Mouse (Mus musculus): ENCODE results near the gene Epn2. TPM values are rescaled to one million over a fixed set of nuclear protein-coding genes. Genes with fewer than 3 reads are reported as not detected.

Gene Epn2
- total and polyA plus RNA-seq, 3 experiments: 20.4 to 24.9 (median 23.1) TPM

DNA sequence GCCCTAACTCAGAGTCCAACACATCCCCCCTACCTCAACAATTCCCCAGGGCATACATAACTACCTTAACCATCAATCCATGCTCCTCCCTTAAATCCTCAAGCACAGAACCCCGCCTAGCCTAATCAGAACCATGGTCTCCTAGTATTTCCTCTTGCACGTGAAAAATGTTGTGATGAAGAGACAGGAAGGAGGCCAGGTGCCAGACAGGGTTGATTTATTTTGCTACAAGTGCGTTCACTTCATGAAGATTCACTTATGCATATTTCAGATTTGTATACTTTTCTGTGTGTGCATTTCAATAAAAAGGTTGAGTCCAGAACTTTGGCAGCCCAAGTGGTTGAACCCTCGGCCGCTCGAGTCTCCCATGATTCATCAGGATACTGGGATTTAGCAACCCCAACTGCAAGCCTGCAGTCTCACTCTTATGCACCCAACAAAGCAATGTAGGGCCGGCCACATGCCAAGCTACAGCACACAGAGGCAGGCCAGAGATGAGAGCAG, 443 bp upstream of the Epn2 start:
- H3K4me1 ChIP-seq (ENCODE audit: control insufficient read depth, insufficient read depth, low read length): peaks cover 7% of the 10 kb centered on the region
- intact Hi-C loops (cut with DNase I): loop anchor here (1.0 to 5.0 kb wide), 4 partner anchors 39 to 163 kb away; no protein-coding TSS in a partner anchor
- H3K79me2 ChIP-seq (replicated peaks; ENCODE audit: control insufficient read depth, insufficient read depth, low read length): peaks cover 3% of the 10 kb centered on the region
- peak overlapping the region; percentile 98 for H3K27ac ChIP-seq
- H3K9ac ChIP-seq (ENCODE audit: low read depth, low read length): no peak overlapping the region
- peak overlapping the region; percentile 96 for H3K4me3 ChIP-seq
- WGBS: 72% methylated on average over 7 of the region's 7 CpGs
- no peaks in the 10 kb centered on the region for H3K27me3 ChIP-seq (ENCODE audit: control insufficient read depth, insufficient read depth, low read length)
- peaks cover 14% of the 10 kb centered on the region for H3K36me3 ChIP-seq (ENCODE audit: control insufficient read depth, insufficient read depth, low read length)
- no peak for TF ChIP-seq CTCF (IDR thresholded peaks at IDR 0.05)
- no peak for TF ChIP-seq POLR2A (IDR thresholded peaks at IDR 0.05; ENCODE audit: insufficient read depth, low read depth, low read length)
- TF ChIP-seq EP300 (IDR thresholded peaks at IDR 0.05; ENCODE audit: insufficient read depth, low read depth, low read length): no peak
- peak in 1 of 2 experiments; percentile 18 for DNase-seq

DNA sequence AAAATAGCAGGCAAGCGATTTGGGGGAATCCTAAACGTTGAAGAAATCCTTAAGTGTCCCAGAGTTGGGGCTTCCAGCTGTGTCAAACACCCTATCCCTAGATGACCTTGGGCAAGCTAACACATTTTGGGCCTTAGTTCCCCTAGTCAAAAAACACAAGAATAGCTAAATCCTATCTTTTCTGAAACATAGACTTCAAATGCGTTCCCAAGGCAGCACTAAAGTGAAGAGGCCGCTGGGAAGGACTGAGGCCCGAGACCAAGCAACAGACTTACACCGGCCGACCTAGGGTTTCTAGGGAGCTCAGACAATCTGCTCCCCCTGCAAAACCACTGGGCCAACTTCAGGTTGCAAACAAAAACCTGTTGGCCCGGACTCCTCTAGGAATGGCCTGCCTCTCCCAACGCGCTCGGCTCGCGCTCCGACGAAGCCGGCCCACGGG, 925 bp downstream of the Epn2 start:
- Histone ChIP-seq H3K27me3 (ENCODE audit: control insufficient read depth, insufficient read depth, low read length) (no peaks in the 10 kb centered on the region), H3K27ac (peak overlapping the region; percentile 98), H3K4me3 (peak overlapping the region; percentile 96), H3K4me1 (ENCODE audit: control insufficient read depth, insufficient read depth, low read length) (peaks cover 10% of the 10 kb centered on the region), H3K9ac (ENCODE audit: low read depth, low read length) (peak overlapping the region; percentile 92), H3K36me3 (ENCODE audit: control insufficient read depth, insufficient read depth, low read length) (peaks cover 18% of the 10 kb centered on the region), H3K79me2 (replicated peaks; ENCODE audit: control insufficient read depth, insufficient read depth, low read length) (peaks cover 6% of the 10 kb centered on the region)
- intact Hi-C loops (cut with DNase I): loop anchor here (2.0 to 5.0 kb wide), 3 partner anchors 40 to 161 kb away; no protein-coding TSS in a partner anchor
- TF ChIP-seq CTCF (IDR thresholded peaks at IDR 0.05) (no peak), POLR2A (IDR thresholded peaks at IDR 0.05; ENCODE audit: insufficient read depth, low read depth, low read length) (no peak), EP300 (IDR thresholded peaks at IDR 0.05; ENCODE audit: insufficient read depth, low read depth, low read length) (no peak)
- no peak for DNase-seq
- WGBS: 7% methylated on average over 17 of the region's 17 CpGs

DNA sequence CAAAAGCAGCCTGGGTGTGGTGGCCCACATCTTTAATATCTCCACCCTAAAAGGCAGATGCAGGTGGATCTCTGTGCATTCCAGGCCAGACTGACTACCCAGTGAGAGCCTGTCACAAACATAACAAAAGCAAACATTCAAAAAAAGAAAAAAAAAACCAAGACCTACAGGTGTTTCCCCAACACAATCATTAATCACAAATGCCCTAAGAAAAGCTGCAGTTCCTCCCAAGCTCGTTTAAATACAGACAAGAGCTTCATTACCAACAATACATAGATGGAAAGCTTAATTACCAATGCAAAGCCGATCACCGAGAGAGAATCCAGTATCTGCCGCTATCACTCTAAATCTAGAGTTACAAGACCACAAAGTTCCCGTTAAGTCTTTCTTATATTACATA, 1.5 kb downstream of the Epn2 start:
- Histone ChIP-seq H3K36me3 (ENCODE audit: control insufficient read depth, insufficient read depth, low read length) (peaks cover 18% of the 10 kb centered on the region), H3K27me3 (ENCODE audit: control insufficient read depth, insufficient read depth, low read length) (no peaks in the 10 kb centered on the region), H3K27ac (peak overlapping the region; percentile 98), H3K4me3 (peak overlapping the region; percentile 96), H3K79me2 (replicated peaks; ENCODE audit: control insufficient read depth, insufficient read depth, low read length) (peaks cover 8% of the 10 kb centered on the region), H3K4me1 (ENCODE audit: control insufficient read depth, insufficient read depth, low read length) (peaks cover 12% of the 10 kb centered on the region), H3K9ac (ENCODE audit: low read depth, low read length) (peak overlapping the region; percentile 51)
- no peak for TF ChIP-seq EP300 (IDR thresholded peaks at IDR 0.05; ENCODE audit: insufficient read depth, low read depth, low read length)
- no peak for TF ChIP-seq CTCF (IDR thresholded peaks at IDR 0.05)
- TF ChIP-seq POLR2A (IDR thresholded peaks at IDR 0.05; ENCODE audit: insufficient read depth, low read depth, low read length): no peak
- intact Hi-C loops (cut with DNase I): loop anchor here (2.0 to 5.0 kb wide), 3 partner anchors 39 to 161 kb away; no protein-coding TSS in a partner anchor
- 28% methylated on average over 5 of the region's 5 CpGs for WGBS
- no peak for DNase-seq

DNA sequence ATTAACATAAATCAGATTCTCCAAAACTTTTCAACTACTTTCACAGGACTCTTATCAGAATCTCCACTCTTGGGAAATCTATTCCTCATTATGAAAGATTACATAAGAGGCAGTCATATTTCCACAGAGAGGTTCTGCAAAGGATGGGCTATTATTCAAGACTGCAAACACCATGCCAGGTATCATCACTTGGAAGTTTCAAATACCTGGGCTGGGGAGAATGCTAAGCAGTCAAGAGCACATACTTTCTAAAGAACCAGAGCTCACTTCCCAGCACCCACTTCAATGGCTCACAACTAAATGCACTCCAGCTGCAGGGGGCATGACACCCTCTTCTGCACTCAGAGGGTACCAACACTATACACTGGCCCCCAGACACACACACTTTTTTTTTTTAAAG, 2.1 kb downstream of the Epn2 start:
- no peak for DNase-seq
- Histone ChIP-seq H3K4me1 (ENCODE audit: control insufficient read depth, insufficient read depth, low read length) (peaks cover 13% of the 10 kb centered on the region), H3K27me3 (ENCODE audit: control insufficient read depth, insufficient read depth, low read length) (no peaks in the 10 kb centered on the region), H3K36me3 (ENCODE audit: control insufficient read depth, insufficient read depth, low read length) (peaks cover 18% of the 10 kb centered on the region), H3K27ac (peak overlapping the region; percentile 98), H3K79me2 (replicated peaks; ENCODE audit: control insufficient read depth, insufficient read depth, low read length) (peaks cover 10% of the 10 kb centered on the region), H3K4me3 (peak overlapping the region; percentile 96), H3K9ac (ENCODE audit: low read depth, low read length) (no peak overlapping the region)
- TF ChIP-seq EP300 (IDR thresholded peaks at IDR 0.05; ENCODE audit: insufficient read depth, low read depth, low read length) (no peak), POLR2A (IDR thresholded peaks at IDR 0.05; ENCODE audit: insufficient read depth, low read depth, low read length) (no peak), CTCF (IDR thresholded peaks at IDR 0.05) (no peak)
- intact Hi-C loops (cut with DNase I): loop anchor here (5.0 kb wide), 1 partner anchor 160 kb away; no protein-coding TSS in a partner anchor

DNA sequence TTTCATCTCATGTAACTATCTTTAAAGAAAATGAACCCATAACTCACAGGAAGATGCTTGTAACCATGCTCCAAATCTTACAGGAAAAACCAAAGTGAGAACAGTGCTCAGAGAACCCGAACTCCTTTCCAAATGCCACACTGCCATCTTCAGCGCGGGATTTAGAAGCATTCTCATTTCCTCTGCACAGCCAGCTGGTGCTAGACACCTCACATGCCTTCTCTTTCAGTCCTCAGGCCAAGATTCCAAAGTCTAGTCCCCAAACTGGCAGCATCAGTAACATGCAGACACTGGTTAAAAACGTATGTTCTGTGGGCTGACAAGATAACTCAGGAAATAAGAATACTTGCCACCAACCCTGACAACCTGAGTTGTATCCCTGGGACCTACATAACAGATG, 6.2 kb downstream of the Epn2 start:
- intact Hi-C loops (cut with DNase I): no loop called here
- WGBS: 47% methylated on average over 4 of the region's 4 CpGs

DNA sequence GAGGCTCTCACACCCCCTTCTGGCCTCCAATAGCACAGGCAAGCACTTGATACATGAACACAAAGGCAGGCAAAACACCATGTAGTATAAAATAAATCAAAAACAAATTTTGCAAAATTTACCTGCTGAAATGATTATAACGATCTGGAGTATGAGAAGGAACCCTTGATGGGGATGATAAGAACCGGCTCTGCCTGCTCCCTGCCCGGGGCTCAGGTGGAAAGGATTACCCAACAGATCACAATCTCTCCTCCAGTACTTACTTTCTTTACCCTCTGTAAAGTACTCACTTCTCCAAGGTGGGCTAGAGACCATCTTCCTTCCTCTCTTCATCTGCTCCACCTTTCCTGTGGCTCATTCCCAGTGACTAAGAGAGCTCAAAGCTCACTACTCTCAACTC, 8.3 kb downstream of the Epn2 start:
- H3K4me1 ChIP-seq (ENCODE audit: control insufficient read depth, insufficient read depth, low read length): peaks cover 31% of the 10 kb centered on the region
- no peaks in the 10 kb centered on the region for H3K27me3 ChIP-seq (ENCODE audit: control insufficient read depth, insufficient read depth, low read length)
- TF ChIP-seq EP300 (IDR thresholded peaks at IDR 0.05; ENCODE audit: insufficient read depth, low read depth, low read length) (no peak), POLR2A (IDR thresholded peaks at IDR 0.05; ENCODE audit: insufficient read depth, low read depth, low read length) (no peak), CTCF (IDR thresholded peaks at IDR 0.05) (no peak)
- peaks cover 18% of the 10 kb centered on the region for H3K79me2 ChIP-seq (replicated peaks; ENCODE audit: control insufficient read depth, insufficient read depth, low read length)
- intact Hi-C loops (cut with DNase I): no loop called here
- DNase-seq: no peak
- no peak overlapping the region for H3K9ac ChIP-seq (ENCODE audit: low read depth, low read length)
- no peak overlapping the region for H3K4me3 ChIP-seq
- H3K36me3 ChIP-seq (ENCODE audit: control insufficient read depth, insufficient read depth, low read length): peaks cover 41% of the 10 kb centered on the region
- WGBS: 93% methylated on average over 3 of the region's 3 CpGs
- no peak overlapping the region for H3K27ac ChIP-seq

More for the DNA sequence above, 6.2 kb downstream of the Epn2 start:
- H3K27me3 ChIP-seq (ENCODE audit: control insufficient read depth, insufficient read depth, low read length): no peaks in the 10 kb centered on the region
- H3K4me3 ChIP-seq: no peak overlapping the region
- TF ChIP-seq CTCF (IDR thresholded peaks at IDR 0.05) (no peak), EP300 (IDR thresholded peaks at IDR 0.05; ENCODE audit: insufficient read depth, low read depth, low read length) (no peak), POLR2A (IDR thresholded peaks at IDR 0.05; ENCODE audit: insufficient read depth, low read depth, low read length) (no peak)
- peaks cover 18% of the 10 kb centered on the region for H3K79me2 ChIP-seq (replicated peaks; ENCODE audit: control insufficient read depth, insufficient read depth, low read length)
- peak overlapping the region; percentile 4; the same call in 1 of the 2 replicates for H3K27ac ChIP-seq
- peaks cover 41% of the 10 kb centered on the region for H3K36me3 ChIP-seq (ENCODE audit: control insufficient read depth, insufficient read depth, low read length)
- H3K9ac ChIP-seq (ENCODE audit: low read depth, low read length): no peak overlapping the region
- no peak for DNase-seq
- peaks cover 29% of the 10 kb centered on the region for H3K4me1 ChIP-seq (ENCODE audit: control insufficient read depth, insufficient read depth, low read length)

Measured in heart, adult 2 months (tissue).